Mouse (Mus musculus) MN1 (cell line): ENCODE results near the gene Kdm2b.
A peak's percentile ranks its signal among the peaks of the same experiment; 100 is the strongest.

ENCODE experiments used
- DNase-seq: peaks from one replicate; pipeline ENCODE4 v3.0.0-alpha.2; 2016; ENCODE audit warnings: low spot score

Kdm2b gene

DNA sequence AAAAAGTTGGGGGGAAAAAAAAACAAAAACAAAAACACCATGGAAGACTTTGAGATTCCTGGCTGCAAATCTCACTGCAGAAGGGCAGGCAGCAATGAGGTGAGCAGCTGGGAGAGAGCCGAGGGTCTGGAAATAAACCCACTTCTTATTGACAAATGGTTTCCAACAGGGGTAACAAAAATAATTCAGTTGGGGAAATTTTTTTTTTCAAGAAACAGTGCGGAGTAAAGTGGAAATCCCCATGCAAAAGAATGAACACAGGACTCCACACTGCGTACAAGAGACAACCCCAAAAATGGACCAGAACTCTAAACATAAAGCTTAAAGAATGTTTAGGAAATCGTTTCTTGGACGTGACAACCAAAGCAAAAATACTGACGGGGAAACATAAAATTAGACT, 96.4 kb downstream of the Kdm2b start:
- DNase-seq, result no peak

DNA sequence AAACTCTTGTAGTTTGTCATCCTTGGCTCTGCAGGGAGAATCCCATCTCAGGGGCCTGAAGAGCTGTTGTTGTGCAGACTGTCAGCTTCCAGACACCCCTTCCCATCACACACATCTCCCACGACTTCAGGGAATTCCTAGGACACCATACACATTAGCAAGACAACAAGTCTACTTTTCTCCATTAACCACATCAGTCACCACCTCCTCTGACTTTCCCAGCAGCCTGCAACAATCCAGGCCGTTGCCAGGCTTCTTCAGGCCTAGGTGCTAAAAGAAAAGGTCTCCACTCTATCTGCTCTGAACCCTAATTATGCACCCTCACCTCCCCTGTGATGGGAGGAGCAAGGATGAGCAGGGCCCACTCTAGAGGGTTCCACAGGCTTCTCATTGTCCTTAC, 99.2 kb downstream of the Kdm2b start:
- DNase-seq, result no peak

DNA sequence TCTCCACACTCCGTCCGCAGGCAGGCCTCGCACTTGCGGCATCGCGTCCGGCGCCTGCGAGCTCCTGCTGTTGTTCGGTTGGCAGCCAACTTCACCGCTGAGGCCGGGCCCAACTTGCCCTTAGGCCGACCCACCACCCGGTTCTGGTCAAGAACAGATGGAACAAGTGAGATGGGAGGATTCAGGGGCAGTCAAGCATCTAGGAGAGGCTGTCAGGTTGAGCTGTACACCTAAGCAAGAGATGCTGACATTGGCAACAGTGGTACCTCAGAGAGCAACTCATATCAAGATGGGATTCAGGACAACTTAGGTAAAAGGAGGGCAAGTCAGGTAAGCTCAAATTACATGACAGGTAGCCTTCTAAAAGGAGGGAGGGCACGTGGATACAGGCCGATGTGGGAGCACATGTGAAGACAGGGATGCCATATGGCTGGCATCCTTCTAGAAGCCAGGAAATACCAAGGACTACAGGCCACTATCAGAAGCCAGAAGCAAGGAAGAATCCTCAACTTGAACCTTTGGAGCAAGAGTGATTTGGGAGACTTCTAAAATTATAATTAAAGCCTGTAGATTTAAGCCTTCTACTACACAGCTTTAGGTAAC, 100.9 kb downstream of the Kdm2b start:
- DNase-seq, result no peak

DNA sequence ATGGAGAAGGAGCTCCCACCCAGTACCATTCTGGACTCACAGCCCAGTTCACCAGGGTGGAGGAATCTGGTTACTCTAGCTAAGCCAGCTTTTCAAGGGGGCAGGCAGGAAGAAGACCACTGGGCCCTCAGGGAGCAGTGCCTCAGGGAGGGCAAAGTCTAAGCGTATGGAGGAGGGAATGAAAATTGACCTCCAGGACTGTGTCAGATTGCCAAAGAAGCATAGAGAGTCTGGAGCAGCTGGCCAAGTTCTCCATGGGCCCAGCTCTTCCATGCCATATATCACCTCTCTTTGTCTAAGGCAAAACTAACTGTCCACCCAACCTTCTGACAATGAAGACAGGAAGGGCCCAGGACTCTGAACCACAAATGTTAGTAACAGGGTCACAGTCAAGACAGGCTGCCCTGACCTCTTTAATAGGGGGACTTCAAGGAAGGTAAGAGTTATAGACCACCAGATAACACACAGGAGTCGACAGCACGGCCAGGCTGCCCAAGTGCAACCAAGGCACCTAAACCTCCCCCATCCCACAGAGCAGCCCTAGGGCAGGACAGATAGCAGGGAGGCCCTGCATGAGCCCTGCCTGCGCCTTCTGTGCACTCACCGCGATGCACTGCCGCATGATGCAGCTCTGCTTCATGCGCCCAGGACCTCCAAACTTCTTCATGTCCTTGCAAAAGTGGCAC, 101.6 kb downstream of the Kdm2b start:
- DNase-seq, result no peak

DNA sequence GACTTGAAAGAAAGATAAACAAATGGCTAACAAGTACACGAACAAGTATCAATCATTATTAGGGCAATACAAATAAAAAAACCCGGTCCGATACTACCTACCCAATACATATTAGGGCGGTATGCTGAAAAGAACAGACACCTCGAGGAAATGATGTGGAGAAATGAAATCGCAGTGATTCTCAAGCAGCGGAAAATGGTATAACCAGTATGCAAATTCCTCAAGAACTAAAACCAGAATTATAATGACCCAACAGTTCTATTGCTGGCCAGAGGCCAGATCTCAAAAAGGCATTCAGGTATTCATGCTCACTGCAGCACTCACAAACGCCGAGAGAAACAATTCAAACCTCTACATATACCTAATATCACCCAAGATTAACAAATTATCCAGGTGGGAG, 102.6 kb downstream of the Kdm2b start:
- no peak for DNase-seq

DNA sequence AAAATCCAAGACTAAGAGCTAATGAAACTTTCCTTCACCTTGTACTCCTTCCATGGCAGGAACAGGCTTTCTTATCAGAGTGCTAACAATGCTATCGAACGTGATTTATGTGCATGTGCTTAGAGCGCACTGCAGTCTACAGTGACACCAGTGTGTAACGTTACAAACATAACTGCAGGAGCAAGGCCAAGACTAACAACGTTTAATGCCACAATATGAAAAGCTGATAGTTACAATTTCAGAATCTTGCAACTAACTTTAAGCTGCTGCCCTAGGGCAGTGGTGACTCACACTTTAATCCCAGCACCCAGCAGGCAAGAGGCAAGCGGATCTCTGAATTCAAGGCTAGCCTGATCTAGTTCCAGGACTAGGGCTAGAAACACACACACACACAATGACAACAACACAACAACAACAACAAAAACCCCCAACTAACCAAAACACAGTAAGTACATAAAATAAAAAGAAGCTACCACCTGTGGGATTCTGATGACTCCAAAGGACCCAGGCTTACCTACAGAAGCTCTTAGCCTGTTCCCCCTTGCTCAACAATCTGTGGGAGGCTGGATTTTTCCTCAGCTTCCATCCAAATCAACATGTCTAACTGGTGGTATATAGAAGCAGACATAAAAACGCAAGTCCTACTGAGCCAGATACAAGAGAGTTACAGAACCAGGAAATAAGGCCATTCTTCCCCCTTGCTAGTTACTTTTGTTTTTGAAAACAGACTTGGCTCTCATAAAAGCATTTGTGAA, 104.9 kb downstream of the Kdm2b start:
- DNase-seq, result no peak

DNA sequence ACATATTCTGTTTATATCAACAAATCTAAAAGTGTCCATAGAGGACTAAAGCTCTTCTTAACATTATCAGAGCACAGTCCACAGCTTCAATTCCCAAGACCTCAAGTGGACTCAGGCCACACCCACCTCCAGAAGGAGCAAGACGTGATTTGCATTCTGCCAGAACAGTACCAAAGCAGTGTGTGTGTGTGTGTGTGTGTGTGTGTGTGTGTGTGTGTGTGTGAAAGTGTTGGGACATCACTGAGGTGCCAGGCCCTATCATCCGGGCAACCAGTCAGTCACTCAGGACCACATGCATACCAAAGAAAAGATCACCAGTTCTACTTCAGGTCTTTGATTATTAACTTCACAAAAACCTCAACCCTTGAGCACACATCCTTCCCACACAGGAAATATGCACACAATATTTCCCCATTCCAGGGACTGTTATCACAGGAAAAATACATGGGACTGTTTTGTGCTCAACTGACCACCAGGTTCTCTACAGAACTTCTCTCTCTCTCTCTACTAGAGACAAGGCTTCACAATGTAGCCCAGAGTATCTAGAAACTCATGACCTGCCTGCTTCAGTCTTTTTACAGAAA, 105.9 kb downstream of the Kdm2b start:
- no peak for DNase-seq

DNA sequence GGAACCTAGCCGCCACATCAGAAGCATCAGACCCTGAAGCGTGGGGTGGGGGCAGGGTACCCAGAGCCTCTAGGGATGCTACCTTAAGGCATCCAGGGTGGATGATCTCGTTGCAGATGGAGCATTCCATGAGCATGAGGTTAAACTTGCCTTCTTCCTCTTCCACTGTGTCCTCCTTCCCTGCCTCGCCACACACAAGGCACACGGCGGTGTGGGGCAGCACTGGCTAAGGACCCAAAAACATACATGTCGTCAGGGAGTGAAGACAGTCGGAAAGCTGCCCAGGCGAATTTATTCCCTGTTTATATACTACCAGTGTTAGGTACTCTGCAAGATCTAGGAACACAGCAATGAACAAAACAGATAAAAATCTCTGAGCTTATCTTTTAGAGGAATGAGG, 106.4 kb downstream of the Kdm2b start:
- no peak for DNase-seq

DNA sequence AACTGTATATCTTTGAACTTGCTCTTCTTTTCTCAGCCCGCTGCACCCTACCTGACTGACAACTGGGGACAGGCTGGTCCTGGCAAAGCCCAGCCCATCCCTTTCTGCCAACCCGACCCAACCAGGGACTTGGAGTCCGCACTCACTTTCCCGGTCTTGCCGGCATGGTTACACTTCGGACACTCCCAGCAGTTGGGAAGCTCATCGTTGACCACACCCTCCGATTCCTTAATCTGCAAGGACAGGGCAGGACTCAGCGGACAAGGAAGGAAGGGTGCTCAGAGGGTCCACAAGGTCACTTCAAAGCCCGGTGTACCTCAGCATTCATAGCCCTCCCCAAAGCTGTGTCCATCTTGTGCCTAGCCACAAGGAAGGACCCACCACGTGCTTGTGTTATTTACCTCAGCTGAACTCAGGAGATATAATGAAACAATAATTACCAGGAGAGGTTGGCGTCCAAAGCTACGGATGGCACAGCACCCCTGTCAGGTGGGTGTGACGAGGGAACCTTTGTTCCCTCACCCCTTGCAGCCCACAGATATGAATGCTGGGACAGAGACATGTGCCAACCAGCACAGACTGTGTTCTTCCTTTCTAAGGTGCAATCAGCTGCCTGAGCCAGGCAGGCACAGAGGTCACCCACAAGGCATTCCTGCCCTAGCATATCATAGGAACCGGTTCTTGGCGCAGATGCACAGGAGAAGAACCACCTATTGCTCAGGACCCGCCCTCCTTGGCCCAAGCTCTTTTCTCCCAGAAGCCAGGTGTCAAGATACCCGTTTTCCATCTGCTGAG, 107.2 kb downstream of the Kdm2b start:
- no peak for DNase-seq

DNA sequence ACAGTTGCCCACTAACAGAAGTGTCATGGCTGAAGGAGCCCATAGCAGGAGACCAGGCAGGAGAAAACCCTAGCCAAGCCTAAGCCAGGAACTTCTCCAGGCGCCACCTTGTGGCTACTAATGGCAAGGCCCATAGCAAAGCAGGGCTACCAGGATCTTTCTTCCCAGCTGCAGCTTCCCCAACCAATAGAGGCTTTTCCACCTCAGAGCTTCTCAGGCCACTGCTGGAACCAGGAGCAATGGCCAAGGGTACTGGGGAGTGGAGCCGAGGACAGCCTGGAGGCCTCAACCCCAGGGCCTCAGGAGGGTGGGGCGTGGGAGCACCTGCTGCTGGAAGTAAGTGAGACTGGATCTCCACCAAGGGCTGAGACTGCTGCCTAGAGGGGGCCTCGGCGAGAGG, 108.3 kb downstream of the Kdm2b start:
- peak; percentile 46 for DNase-seq

DNA sequence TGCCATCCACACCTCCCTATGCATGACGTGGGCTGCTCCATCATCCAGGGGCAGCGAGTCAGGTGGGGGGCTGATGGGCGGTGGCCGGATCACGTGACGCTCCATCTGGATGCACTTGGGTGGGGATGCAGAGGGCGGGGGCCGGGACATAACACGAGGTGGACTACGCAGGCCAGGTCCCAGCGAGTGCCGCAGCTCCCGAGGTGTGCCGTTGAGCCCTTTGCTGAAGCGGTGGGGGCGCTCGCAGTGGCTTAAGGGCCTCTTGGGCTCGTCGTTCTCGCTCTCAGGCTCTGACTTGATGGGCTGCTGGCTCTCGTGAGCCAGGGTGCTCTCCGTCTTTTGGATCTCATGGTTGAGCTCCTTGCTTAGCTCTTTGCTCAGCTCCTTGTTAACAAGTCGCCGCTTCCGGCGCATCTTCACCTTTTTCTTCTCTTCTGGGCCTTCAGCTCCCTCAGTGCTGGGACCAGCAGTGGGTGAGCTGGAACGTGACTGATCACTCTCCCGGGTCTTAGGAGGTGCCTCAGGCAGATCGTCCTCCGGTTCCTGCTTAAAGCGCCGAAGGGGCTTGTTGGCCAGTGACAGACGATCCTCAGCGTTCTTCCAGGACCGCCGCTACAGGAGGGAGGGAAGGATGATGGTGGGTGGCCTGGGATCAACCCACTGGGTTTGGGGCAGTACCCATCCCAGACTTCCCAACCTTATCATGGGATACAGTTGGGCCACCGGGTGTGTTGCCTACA, 109.2 kb downstream of the Kdm2b start:
- no peak for DNase-seq

DNA sequence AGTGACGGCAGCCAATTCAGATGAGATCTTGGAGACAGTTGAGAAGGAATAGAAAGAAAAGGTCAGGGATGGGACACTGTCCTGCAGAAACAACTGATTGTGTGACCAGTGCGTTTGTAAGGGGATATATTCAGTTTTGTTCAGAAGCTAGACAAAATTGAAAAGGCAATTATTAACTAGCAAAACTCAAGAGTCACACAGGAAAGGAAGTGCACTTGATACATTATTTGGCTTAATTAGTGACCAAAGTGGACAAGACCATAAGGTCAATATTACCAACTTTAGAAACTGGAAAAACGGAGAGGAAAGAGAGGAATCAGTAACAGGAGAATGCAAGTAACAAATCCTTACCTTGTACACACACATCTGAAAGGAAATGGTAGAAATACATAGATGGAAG, 113.0 kb downstream of the Kdm2b start:
- no peak for DNase-seq

DNA sequence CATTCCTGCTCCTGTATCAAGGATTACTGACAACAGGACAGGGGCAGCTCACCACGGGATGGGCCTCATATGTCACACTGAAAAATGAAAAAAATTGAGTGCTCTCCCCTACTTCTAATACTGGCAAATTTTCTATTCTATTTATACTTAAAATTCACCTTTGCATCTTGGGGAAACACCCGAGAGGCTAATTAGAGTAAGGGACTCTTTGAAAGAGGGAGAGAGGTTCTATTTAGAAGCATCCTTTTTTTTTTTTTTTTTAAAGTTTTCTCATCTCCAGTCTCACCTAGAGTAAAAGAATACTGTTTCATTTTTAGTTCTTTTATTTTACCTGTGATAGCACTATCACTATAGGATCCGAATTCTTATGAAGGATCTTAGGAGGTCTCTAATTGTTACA, 115.3 kb downstream of the Kdm2b start:
- DNase-seq, result no peak

DNA sequence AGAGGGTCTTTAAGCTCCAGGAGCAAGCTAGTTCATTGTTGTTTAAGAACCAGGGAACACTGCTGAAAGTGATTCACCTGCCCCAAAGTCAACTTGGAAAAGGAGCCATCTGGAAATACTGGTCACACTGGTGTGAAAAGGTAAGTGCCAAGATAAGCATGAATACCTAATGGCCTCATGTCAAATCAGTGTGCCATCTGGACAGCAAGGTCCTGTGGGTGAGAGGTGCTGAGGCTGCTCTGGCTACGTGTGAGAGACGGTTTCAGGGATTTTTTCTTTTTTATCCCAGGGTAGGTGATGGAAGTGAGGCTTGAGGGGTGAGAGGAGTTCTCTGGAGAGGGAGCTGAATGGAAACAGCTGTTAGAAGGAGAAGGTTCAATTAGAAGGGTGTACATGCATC, 116.0 kb downstream of the Kdm2b start:
- no peak for DNase-seq

DNA sequence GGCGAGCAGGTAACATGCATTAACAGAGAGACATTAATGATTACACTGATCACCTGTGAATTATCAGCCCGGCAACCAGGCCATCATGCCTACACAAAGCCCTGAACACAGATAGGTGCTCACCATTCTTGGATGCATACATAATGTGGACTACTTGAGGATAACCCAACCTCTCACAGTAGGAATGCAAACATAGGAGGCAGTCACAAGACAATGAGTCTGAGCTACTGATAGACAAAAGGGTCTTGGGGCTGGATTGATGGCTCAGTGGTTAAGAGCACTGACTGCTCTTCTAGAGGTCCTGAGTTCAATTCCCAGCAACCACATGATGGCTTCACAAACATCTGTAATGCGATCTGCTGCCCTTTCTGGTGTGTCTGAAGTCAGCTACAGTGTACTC, 117.0 kb downstream of the Kdm2b start:
- DNase-seq, result no peak

DNA sequence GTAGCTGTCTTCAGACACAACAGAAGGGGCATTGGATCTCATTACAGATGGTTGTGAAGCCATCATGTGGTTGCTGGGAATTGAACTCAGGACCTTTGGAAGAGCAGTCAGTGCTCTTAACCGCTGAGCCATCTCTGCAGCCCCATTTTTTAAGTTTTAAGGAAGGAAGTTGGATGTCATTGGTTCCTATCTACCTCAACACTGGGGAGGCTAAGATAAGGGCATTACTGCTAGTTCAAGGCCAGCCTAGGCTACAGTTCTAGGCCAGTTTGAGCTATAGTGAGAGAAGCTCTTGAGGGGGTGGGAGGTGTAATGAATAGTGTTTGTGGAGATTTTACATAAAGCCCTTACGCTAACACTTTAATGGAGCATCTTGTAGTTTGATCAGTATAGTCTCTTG, 126.6 kb downstream of the Kdm2b start:
- DNase-seq, result no peak

DNA sequence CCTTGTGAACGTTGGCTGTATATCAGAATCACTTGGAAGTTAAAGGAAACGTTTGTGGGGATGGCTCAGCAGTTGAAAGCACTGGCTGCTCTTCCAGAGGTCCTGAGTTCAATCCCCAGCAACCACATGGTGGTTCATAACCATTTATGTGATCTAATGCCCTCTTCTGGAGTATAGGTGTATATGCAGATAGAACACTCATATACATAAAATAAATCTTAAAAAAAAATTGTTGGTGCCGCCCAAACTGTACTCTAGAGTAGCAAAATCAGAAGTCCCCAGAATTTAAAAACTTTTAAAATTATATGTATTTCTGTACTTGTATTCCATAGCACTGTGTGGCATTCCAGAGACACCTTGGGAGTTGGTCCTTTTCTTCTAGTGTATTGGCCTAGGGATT, 133.8 kb downstream of the Kdm2b start:
- DNase-seq, result no peak

DNA sequence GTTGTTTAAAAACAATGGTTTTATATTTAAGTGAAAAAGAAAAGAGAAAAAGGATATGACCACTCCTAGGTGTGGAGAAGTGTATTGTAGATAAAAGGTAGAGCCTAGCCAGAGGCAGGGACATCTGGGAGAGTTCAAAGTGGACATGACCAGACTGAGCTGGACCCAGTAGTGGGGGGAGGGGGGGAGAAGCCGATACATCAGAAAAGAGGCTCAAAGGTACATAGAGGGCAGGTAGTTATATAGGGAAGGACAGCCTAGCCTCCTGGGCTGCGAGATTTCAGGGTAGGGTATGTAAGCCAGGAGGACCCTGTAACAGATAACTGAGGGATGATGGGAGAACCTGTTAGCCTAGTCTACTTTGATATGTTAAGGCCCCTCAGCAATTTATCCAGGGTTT, 137.0 kb downstream of the Kdm2b start:
- no peak for DNase-seq

DNA sequence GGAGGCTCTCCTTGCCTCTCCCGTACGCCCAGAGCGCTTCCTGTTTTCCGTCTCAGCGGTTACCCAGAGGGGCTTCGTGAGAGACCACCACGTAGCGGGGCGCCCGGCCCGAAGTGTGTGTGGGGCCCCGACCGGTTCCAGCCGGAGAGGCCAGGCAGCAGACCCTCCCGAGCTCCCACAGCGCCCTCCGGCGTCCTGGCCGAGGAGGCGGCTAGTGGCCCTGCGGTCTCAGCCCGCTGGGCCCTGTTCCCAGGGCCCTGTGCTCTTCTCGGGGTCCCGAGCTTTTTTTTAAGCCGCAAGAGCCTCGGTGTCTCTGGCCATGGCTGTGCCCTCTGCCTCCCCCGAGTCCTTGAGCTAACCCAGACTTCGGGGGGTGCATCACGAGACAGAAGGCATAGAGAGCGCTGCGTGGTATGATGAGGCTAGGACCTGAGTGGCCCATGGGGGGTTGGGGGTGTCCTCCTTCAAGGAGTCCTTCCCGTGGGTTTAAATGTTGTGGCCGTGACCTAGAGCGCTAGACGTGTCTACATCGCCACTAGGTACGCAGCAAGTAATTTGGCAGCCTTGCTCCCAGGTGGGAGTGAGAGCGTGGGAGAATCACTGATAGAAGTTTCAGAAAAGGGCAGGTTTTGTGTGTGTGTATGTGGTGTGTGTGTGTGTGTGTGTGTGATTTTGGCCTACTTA, 139.2 kb downstream of the Kdm2b start:
- DNase-seq, result no peak

DNA sequence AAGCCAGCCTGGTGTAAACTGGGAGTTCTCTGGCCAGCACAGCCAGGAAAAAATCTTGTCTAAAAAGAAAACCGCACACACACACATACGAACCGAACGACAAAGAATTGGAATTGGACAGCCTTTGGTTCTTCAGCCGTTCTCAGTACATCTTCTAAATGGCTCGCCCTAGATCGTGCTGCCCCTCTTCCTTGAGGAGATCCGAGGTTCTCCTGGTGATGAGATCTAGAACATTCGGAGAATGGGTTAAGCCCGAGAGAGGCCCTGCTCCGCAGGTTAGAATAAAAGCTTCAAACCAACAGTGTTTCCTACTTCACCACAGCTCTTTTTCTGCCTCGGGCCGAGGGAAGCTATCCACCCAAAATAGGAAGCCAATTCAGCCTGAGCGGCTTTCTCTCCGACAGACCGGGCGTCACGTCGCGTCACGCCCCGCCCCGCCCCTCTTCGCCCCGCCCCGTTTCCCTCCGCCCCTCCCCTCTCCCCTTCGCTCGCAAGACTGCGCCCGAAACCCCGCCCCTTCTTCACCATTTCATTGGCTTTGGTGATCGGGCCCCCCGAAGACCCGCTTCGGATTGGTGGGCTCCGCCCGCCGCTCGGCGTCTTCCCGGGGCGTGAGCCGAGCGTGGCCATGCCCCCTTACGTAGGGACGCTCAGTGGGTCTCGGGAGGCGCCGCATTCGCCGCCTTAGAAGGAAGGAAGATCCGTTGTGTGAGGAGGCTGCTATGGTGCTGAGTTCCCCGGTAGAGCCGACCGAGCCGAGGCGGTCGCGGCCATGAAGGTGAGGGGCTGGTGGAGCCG, 139.9 kb downstream of the Kdm2b start, which contains the start of gene Rnf34:
Gene Rnf34 (plus strand): TSS at position 528 of the 798 bp plus-strand sequence.
- DNase-seq, result peak; percentile 94
